Mouse (Mus musculus): ENCODE data around the gene Ccdc42. TPM values are rescaled to one million over a fixed set of nuclear protein-coding genes. Genes with fewer than 3 reads are reported as not detected.

Ccdc42 gene
- total RNA-seq (2021): 1 to 10 TPM; 1.1 to 1.6 TPM

GRCm38 (mm10) chr11:68586721-68587120 is at the start of gene Ccdc42:
Gene Ccdc42, plus strand, starts transcription at chr11:68587021.
- DNase-seq (ENCODE audit: low spot score in 2 of 2): no peak
- intact Hi-C loops (cut with DNase I): no loop called here

GRCm38 (mm10) chr11:68539621-68540020 is 47.2 kb upstream of the Ccdc42 start:
- intact Hi-C loops (cut with DNase I): no loop called here
- DNase-seq (ENCODE audit: low spot score in 2 of 2): peak in 1 of 2 experiments; percentile 86

GRCm38 (mm10) chr11:68544554-68544953 is 42.3 kb upstream of the Ccdc42 start:
- intact Hi-C loops (cut with DNase I): no loop called here
- no peak for DNase-seq (ENCODE audit: low spot score in 2 of 2)

GRCm38 (mm10) chr11:68545172-68545571 is 41.6 kb upstream of the Ccdc42 start:
- intact Hi-C loops (cut with DNase I): no loop called here
- DNase-seq (ENCODE audit: low spot score in 2 of 2): no peak

- no peak for DNase-seq (ENCODE audit: low spot score in 2 of 2)
- intact Hi-C loops (cut with DNase I): no loop called here
These were observed 41.1 kb upstream of the Ccdc42 start for GRCm38 (mm10) chr11:68545682-68546222.

GRCm38 (mm10) chr11:68547484-68547883 is 39.3 kb upstream of the Ccdc42 start:
- DNase-seq (ENCODE audit: low spot score in 2 of 2): no peak
- intact Hi-C loops (cut with DNase I): no loop called here

GRCm38 (mm10) chr11:68549597-68549996 is 37.2 kb upstream of the Ccdc42 start:
- no peak for DNase-seq (ENCODE audit: low spot score in 2 of 2)
- intact Hi-C loops (cut with DNase I): no loop called here

GRCm38 (mm10) chr11:68550358-68550757 is 36.5 kb upstream of the Ccdc42 start:
- intact Hi-C loops (cut with DNase I): loop anchor here (5.0 kb wide), 1 partner anchor 118 kb away; the partner anchor contains the start of gene Pik3r5
- DNase-seq (ENCODE audit: low spot score in 2 of 2): no peak

GRCm38 (mm10) chr11:68553981-68554471 is 32.8 kb upstream of the Ccdc42 start:
- no peak for DNase-seq (ENCODE audit: low spot score in 2 of 2)
- intact Hi-C loops (cut with DNase I): loop anchor here (2.0 to 5.0 kb wide), 2 partner anchors 69 to 122 kb away; partner anchors contain the start of gene Pik3r5

GRCm38 (mm10) chr11:68555918-68556584 is 30.8 kb upstream of the Ccdc42 start, which contains the start of gene Mfsd6l:
Gene Mfsd6l, plus strand, starts transcription at chr11:68556186.
- intact Hi-C loops (cut with DNase I): no loop called here
- no peak for DNase-seq (ENCODE audit: low spot score in 2 of 2)

- intact Hi-C loops (cut with DNase I): no loop called here
These were observed 27.3 kb upstream of the Ccdc42 start for GRCm38 (mm10) chr11:68559546-68559945.

GRCm38 (mm10) chr11:68561957-68562950 is 24.6 kb upstream of the Ccdc42 start:
- DNase-seq (ENCODE audit: low spot score in 2 of 2): no peak
- intact Hi-C loops (cut with DNase I): loop anchor here (10.0 kb wide), 1 partner anchor 313 kb away; the partner anchor contains the start of gene Ndel1

More at GRCm38 (mm10) chr11:68559546-68559945, 27.3 kb upstream of the Ccdc42 start:
- no peak for DNase-seq (ENCODE audit: low spot score in 2 of 2)

- no peak for DNase-seq (ENCODE audit: low spot score in 2 of 2)
- intact Hi-C loops (cut with DNase I): loop anchor here (5.0 to 10.0 kb wide), 2 partner anchors 128 to 310 kb away; partner anchors contain the start of genes Myh10 and Ndel1
These were observed 22.3 kb upstream of the Ccdc42 start for GRCm38 (mm10) chr11:68564356-68565031.

GRCm38 (mm10) chr11:68565032-68565429 is 21.8 kb upstream of the Ccdc42 start:
- DNase-seq (ENCODE audit: low spot score in 2 of 2): no peak
- intact Hi-C loops (cut with DNase I): loop anchor here (5.0 to 10.0 kb wide), 2 partner anchors 127 to 310 kb away; partner anchors contain the start of genes Myh10 and Ndel1

GRCm38 (mm10) chr11:68566447-68567059 is 20.3 kb upstream of the Ccdc42 start:
- intact Hi-C loops (cut with DNase I): loop anchor here (1.0 to 10.0 kb wide), 3 partner anchors 23 to 308 kb away; partner anchors contain the start of genes Myh10 and Ndel1
- peak; percentile 86 to 89 for DNase-seq (ENCODE audit: low spot score in 2 of 2)

GRCm38 (mm10) chr11:68570861-68571260 is 16.0 kb upstream of the Ccdc42 start:
- intact Hi-C loops (cut with DNase I): no loop called here
- no peak for DNase-seq (ENCODE audit: low spot score in 2 of 2)

- intact Hi-C loops (cut with DNase I): no loop called here
- no peak for DNase-seq (ENCODE audit: low spot score in 2 of 2)
These were observed 9.7 kb upstream of the Ccdc42 start for GRCm38 (mm10) chr11:68577076-68577475.

- peak; percentile 28 to 63 for DNase-seq (ENCODE audit: low spot score in 2 of 2)
- intact Hi-C loops (cut with DNase I): no loop called here
These were observed 7.3 kb upstream of the Ccdc42 start for GRCm38 (mm10) chr11:68579462-68579881.
